Mouse (Mus musculus) liver, postnatal 0 days (tissue): Measurements from ENCODE around the gene Zfp688. TPM values are rescaled to one million over a fixed set of nuclear protein-coding genes. Genes with fewer than 3 reads are reported as not detected.
"Not testable (repeated sequence)": the region's sequence is repeated elsewhere in the genome, so short reads cannot be mapped to it uniquely, and the experiment has no call there.

Experiments used
- ATAC-seq: fragments of 200-750 bp; cut with Nextera tagmentation; 2 replicates; pipeline ENCODE4 v1.8.0; 2017; ENCODE audit warnings: mild to moderate bottlenecking, moderate library complexity
- DNase-seq: peaks from one replicate; pipeline ENCODE4 v3.0.0-alpha.2; 2016
- H3K27ac ChIP-seq: fragments of 300-500 bp; sonication (generic); 2 replicates; pipeline ENCODE4 v1.5.1; 2014; ENCODE audit warnings: antibody characterized with exemption, moderate library complexity, mild to moderate bottlenecking, low read depth
- H3K27me3 ChIP-seq: fragments of 300-500 bp; sonication (generic); 2 replicates; pipeline ENCODE4 v1.6.1; 2014; ENCODE audit warnings: low read length, control low read depth, mixed read lengths; ENCODE audit not compliant: insufficient read depth
- H3K36me3 ChIP-seq: fragments of 300-500 bp; sonication (generic); replicated peaks from 2 replicates; pipeline ENCODE4 v1.6.1; 2014; ENCODE audit warnings: mild to moderate bottlenecking, control low read depth, low read length, moderate library complexity, mixed read lengths; ENCODE audit not compliant: insufficient read depth
- H3K4me1 ChIP-seq: fragments of 300-500 bp; sonication (generic); 2 replicates; pipeline ENCODE4 v1.6.1; 2014; ENCODE audit warnings: antibody characterized with exemption, mild to moderate bottlenecking, control low read depth; ENCODE audit not compliant: insufficient read depth
- H3K4me2 ChIP-seq: fragments of 300-500 bp; sonication (generic); 2 replicates; pipeline ENCODE4 v1.6.1; 2014; ENCODE audit warnings: low read depth, mild to moderate bottlenecking, low read length, moderate library complexity, mixed read lengths
- H3K4me3 ChIP-seq: fragments of 300-500 bp; sonication (generic); 2 replicates; pipeline ENCODE4 v1.5.1; 2014; ENCODE audit warnings: low read depth, low read length
- H3K9ac ChIP-seq: fragments of 300-500 bp; sonication (generic); replicated peaks from 2 replicates; pipeline ENCODE4 v1.6.1; 2014; ENCODE audit warnings: mild to moderate bottlenecking, moderate library complexity
- H3K9me3 ChIP-seq: fragments of 300-500 bp; sonication (generic); 2 replicates; pipeline ENCODE4 v1.6.1; 2016; ENCODE audit warnings: mild to moderate bottlenecking, control low read depth, low read length, mixed read lengths
- CTCF ChIP-seq: sonication (generic); IDR thresholded peaks from 2 replicates; pipeline ENCODE4 v1.5.1; 2016; ENCODE audit warnings: antibody characterized with exemption, low read depth
- EP300 ChIP-seq: IDR thresholded peaks from 2 replicates; pipeline ENCODE4 v1.6.1; 2016; ENCODE audit warnings: antibody characterized with exemption, low read depth, mild to moderate bottlenecking
- WGBS: fragments of 180-500 bp; shearing (Covaris S2); extraction: QIAGEN DNeasy Blood & Tissue Kit; methylation state at CpG from one replicate; pipeline ENCODE4 v1.1.7; 2014; ENCODE audit not compliant: insufficient replicate concordance; 5-methylcytosine and 5-hydroxymethylcytosine counted together
- polyA plus RNA-seq: library from polyadenylated mRNA; unstranded; fragments of >200 nt; fragmentation: Nextera tagmentation; extraction: Ambion mirVana; gene quantifications from 2 replicates; pipeline ENCODE4 v1.2.1, GENCODE M21; 2015

Zfp688 gene
- polyA plus RNA-seq, 1 experiment from 2014 or later: 8.7 TPM

- H3K9ac ChIP-seq, H3K27me3 ChIP-seq, H3K4me2 ChIP-seq, H3K4me1 ChIP-seq, H3K4me3 ChIP-seq, H3K9me3 ChIP-seq, DNase-seq: not testable (repeated sequence)
- WGBS: 77% methylated on average over 2 of the region's 2 CpGs
- ATAC-seq: peak; percentile 62
- 0 out of 2 replicates have a peak overlapping the region, but pooled peaks have one; percentile 11 for H3K27ac ChIP-seq
- peak; percentile 51; the same call in 1 of the 2 replicates for TF ChIP-seq EP300
- H3K36me3 ChIP-seq: peaks cover 15% of the 10 kb centered on the region
Observed at GRCm38 (mm10) chr7:127465670-127466069, 43.8 kb upstream of the Zfp688 start.

DNA sequence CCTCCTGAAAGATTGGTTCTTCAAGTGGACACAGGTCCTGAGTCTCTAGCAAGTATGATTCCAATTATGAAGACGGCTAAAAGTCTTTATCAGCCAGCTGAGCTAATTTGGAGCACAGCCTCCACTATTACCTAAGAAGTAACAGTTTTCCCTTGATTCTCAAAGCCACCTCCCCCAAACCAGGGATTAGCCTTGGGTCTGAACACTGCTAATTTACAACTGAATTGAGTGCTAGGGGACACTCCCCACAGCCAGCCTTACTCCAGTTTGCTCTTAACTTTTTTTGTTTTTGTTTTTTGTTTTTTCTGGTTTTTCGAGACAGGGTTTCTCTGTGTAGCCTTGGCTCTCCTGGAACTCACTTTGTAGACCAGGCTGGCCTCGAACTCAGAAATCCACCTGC, 43.3 kb upstream of the Zfp688 start:
- TF ChIP-seq EP300: no peak
- TF ChIP-seq CTCF: no peak
- 88% methylated on average over 3 of the region's 3 CpGs for WGBS
- Histone ChIP-seq H3K9me3 (no peaks in the 10 kb centered on the region), H3K27me3 (no peaks in the 10 kb centered on the region), H3K4me2 (no peak overlapping the region), H3K9ac (no peak overlapping the region), H3K4me3 (no peak overlapping the region), H3K4me1 (peaks cover 2% of the 10 kb centered on the region), H3K36me3 (peaks cover 15% of the 10 kb centered on the region), H3K27ac (no peak overlapping the region)
- ATAC-seq: no peak
- no peak for DNase-seq

DNA sequence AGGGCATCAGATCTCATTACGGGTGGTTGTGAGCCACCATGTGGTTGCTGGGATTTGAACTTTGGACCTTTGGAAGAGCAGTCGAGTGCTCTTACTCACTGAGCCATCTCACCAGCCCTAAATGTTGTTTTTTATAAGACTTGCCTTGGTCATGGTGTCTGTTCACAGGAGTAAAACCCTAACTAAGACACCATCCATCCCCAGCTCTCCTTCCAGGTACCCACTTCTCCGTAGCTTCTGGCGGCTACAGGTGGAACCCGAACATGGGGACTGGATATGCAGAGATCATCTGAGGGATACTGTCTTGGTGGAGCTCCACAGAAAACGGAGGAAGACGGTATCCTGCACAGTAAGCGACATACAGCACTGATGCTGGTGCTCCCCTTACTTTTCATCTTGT, 37.4 kb upstream of the Zfp688 start, which contains the start of gene Prr14:
TSS of gene Prr14 (plus strand) at position 301 of the 400 bp plus-strand sequence.
- peak within 1 kb of the TSS; percentile 32; the same call in 1 of the 2 replicates for H3K4me2 ChIP-seq
- not testable (repeated sequence) for ATAC-seq, H3K9ac ChIP-seq, DNase-seq, H3K27me3 ChIP-seq, H3K27ac ChIP-seq, H3K4me3 ChIP-seq, H3K9me3 ChIP-seq, H3K4me1 ChIP-seq
- H3K36me3 ChIP-seq: peaks cover 22% of the 10 kb centered on the region
- 91% methylated on average over 7 of the region's 8 CpGs for WGBS

- WGBS: 86% methylated on average over 3 of the region's 3 CpGs
- not testable (repeated sequence) for H3K9me3 ChIP-seq, ATAC-seq, H3K4me3 ChIP-seq, H3K27me3 ChIP-seq, H3K9ac ChIP-seq, H3K4me1 ChIP-seq, H3K27ac ChIP-seq, H3K4me2 ChIP-seq, DNase-seq
- peaks cover 22% of the 10 kb centered on the region for H3K36me3 ChIP-seq
Observed at GRCm38 (mm10) chr7:127458371-127459122, 36.7 kb upstream of the Zfp688 start.

DNA sequence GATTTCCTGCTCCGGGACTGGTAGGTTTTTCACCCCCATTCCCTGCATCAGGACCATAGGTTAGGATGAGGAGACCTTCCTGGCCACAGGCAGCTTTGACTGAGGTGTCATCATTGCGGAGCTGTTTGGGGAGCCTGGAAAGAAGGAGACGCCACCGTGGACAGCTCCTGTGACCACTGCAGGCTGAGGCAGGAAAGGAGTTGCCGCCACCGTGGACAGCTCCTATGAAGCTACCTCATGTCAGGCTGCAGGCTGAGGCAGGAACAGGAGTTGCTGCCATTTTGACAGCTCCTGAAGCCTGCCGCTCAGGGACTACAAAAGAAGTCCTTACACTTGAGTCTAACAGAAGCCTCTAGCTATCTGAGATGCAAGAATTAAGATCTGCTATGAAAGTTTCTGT, 33.0 kb upstream of the Zfp688 start:
- no peak overlapping the region for H3K4me3 ChIP-seq
- no peak for TF ChIP-seq EP300
- no peak for TF ChIP-seq CTCF
- ATAC-seq (no peak), DNase-seq (no peak)
- H3K9ac ChIP-seq: no peak overlapping the region
- peaks cover 30% of the 10 kb centered on the region for H3K36me3 ChIP-seq
- peaks cover 9% of the 10 kb centered on the region; the same call in 1 of the 2 replicates for H3K9me3 ChIP-seq
- H3K27ac ChIP-seq: no peak overlapping the region
- WGBS: 86% methylated on average over 7 of the region's 7 CpGs
- no peaks in the 10 kb centered on the region for H3K27me3 ChIP-seq
- peaks cover 7% of the 10 kb centered on the region for H3K4me1 ChIP-seq
- no peak overlapping the region for H3K4me2 ChIP-seq

- Histone ChIP-seq H3K27ac (no peak overlapping the region), H3K36me3 (peaks cover 27% of the 10 kb centered on the region)
Observed at GRCm38 (mm10) chr7:127453056-127453455, 31.2 kb upstream of the Zfp688 start.

More at GRCm38 (mm10) chr7:127453056-127453455, 31.2 kb upstream of the Zfp688 start:
- peaks cover 9% of the 10 kb centered on the region; the same call in 1 of the 2 replicates for H3K9me3 ChIP-seq
- no peak for DNase-seq
- TF ChIP-seq EP300 (no peak), CTCF (no peak)
- ATAC-seq: no peak
- H3K4me1 ChIP-seq: peaks cover 16% of the 10 kb centered on the region
- no peak overlapping the region for H3K9ac ChIP-seq
- H3K27me3 ChIP-seq: no peaks in the 10 kb centered on the region
- 93% methylated on average over 2 of the region's 2 CpGs for WGBS
- no peak overlapping the region for H3K4me3 ChIP-seq
- H3K4me2 ChIP-seq: no peak overlapping the region
